Mouse (Mus musculus): ENCODE results near the gene Olfr802.

GRCm38 (mm10) chr10:129637184-129637583, 50.8 kb downstream of the Olfr802 start, which contains the start of gene Olfr799:
- no peak for TF ChIP-seq POLR2A (IDR thresholded peaks at IDR 0.05; ENCODE audit: borderline replicate concordance, extremely low read depth, low read depth, low read length)
- no peak for TF ChIP-seq CTCF (IDR thresholded peaks at IDR 0.05; ENCODE audit: insufficient read depth, low read length)

Measured in lung, adult 2 months (tissue).